Mouse (Mus musculus) pancreas, adult 10 weeks (tissue): ENCODE results near the gene Acr. TPM values are rescaled to one million over a fixed set of nuclear protein-coding genes. Genes with fewer than 3 reads are reported as not detected.

ENCODE experiments used
- polyA plus RNA-seq: library from polyadenylated mRNA; stranded (reverse); fragments of 350-450 nt; fragmentation: Illumina TruSeq; extraction: RNeasy Lipid Tissue Mini Kit (QIAGEN cat#74804); gene quantifications from one replicate; pipeline ENCODE4 v1.2.3, GENCODE M21; 2015; ENCODE audit warnings: low read depth, low replicate concordance; ENCODE audit not compliant: insufficient read depth

Acr gene
- not detected for polyA plus RNA-seq

GRCm38 (mm10) chr15:89568114-89568513, at the start of gene Acr:
Gene Acr, plus strand, starts transcription at chr15:89568326.

GRCm38 (mm10) chr15:89591723-89592455, 23.8 kb downstream of the Acr start, which contains the start of gene Rabl2:
Gene Rabl2, minus strand, starts transcription at chr15:89591923.

Other genes starting within 250 kb of the Acr start
- 5.9 TPM for gene Adm2, start 245.6 kb upstream of the Acr start, polyA plus RNA-seq
- 1.4 TPM for gene Miox, start 233.9 kb upstream of the Acr start, polyA plus RNA-seq
- gene Lmf2, start 212.7 kb upstream of the Acr start, polyA plus RNA-seq = 18.2 TPM
- gene Ncaph2, start 212.6 kb upstream of the Acr start, polyA plus RNA-seq = 17.1 TPM
- gene Sco2, start 194.5 kb upstream of the Acr start, polyA plus RNA-seq = 2.7 TPM
- gene Tymp, start 191.3 kb upstream of the Acr start, polyA plus RNA-seq = not detected
- 1.9 TPM for gene Odf3b, start 189.0 kb upstream of the Acr start, polyA plus RNA-seq
- not detected for gene Klhdc7b, start 183.4 kb upstream of the Acr start, polyA plus RNA-seq
- gene Syce3, start 157.8 kb upstream of the Acr start, polyA plus RNA-seq = not detected
- 2.1 TPM for gene Cpt1b, start 142.5 kb upstream of the Acr start, polyA plus RNA-seq
- gene C730034F03Rik, start 138.7 kb upstream of the Acr start, polyA plus RNA-seq = not detected
- gene Gm44502, start 138.6 kb upstream of the Acr start, polyA plus RNA-seq = 0.54 TPM
- 86.9 TPM for gene Chkb, start 138.4 kb upstream of the Acr start, polyA plus RNA-seq
- gene Mapk8ip2, start 114.4 kb upstream of the Acr start, polyA plus RNA-seq = 3.7 TPM
- gene Arsa, start 90.9 kb upstream of the Acr start, polyA plus RNA-seq = 11.7 TPM
- gene Shank3, start 68.7 kb upstream of the Acr start, polyA plus RNA-seq = 11.1 TPM
- 11.6 TPM for gene Rabl2, start 23.6 kb downstream of the Acr start, polyA plus RNA-seq